Mouse (Mus musculus): ENCODE measurements around the gene Zfp444. TPM values are rescaled to one million over a fixed set of nuclear protein-coding genes. Genes with fewer than 3 reads are reported as not detected.
"Not testable (repeated sequence)": the region's sequence is repeated elsewhere in the genome, so short reads cannot be mapped to it uniquely, and the experiment has no call there.

Zfp444 gene
- total and polyA plus RNA-seq, 3 experiments: 16.2 to 24.2 TPM; not detected in 1

DNA sequence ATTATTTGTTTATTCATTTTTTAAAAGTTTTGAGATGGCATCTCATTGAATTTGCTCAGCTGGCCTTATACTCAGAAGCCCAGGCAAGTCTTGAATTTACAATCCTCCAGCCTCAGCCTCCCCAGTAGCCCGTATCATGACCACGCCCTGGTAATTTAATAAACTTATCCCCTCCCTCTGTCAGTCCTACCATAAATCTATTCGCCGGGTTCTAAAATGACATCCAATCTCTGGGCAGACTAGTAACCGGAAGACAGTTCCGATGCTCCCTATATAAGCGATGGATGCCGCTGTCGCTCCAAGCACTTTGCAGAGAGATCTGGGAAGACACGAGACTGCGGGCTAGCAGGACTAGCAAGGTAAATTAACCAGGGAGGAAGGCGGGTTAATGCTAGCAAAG, 50.0 kb downstream of the Zfp444 start, which contains the start of gene Zscan5b:
TSS of gene Zscan5b (plus strand) at position 301 of the 400 bp plus-strand sequence.
- no peaks in the 10 kb centered on the region for H3K9me3 ChIP-seq (replicated peaks; ENCODE audit: insufficient read depth, low read length)
- no peak within 1 kb of the TSS for H3K4me3 ChIP-seq (ENCODE audit: control insufficient read depth in 1 of 2, insufficient read depth in 1 of 2, low read depth in 2 of 2, low read length in 2 of 2)
- H3K79me2 ChIP-seq (ENCODE audit: control insufficient read depth, insufficient read depth, low read length, poor library complexity): no peaks in the 10 kb centered on the region
- H3K9ac ChIP-seq (ENCODE audit: control insufficient read depth, low read depth, low read length, poor library complexity, severe bottlenecking): no peak within 1 kb of the TSS
- no peak within 1 kb of the TSS for H3K27ac ChIP-seq (ENCODE audit: control insufficient read depth, low read depth, low read length)
- no peak for TF ChIP-seq ZMIZ1 (IDR thresholded peaks at IDR 0.05; ENCODE audit: low read depth, low read length)
- TF ChIP-seq GABPA (IDR thresholded peaks at IDR 0.05; ENCODE audit: low read depth, low read length): no peak
- no peak for TF ChIP-seq NELFE (IDR thresholded peaks at IDR 0.05; ENCODE audit: low read depth, low read length)
- TF ChIP-seq ETS1 (IDR thresholded peaks at IDR 0.05; ENCODE audit: low read depth, low read length): no peak
- TF ChIP-seq USF2 (IDR thresholded peaks at IDR 0.05; ENCODE audit: borderline replicate concordance in 1 of 2, insufficient read depth in 1 of 2, low read depth in 1 of 2, low read length in 2 of 2): no peak
- TF ChIP-seq KAT2A (conservative IDR thresholded peaks at IDR 0.05; ENCODE audit: low read depth, low read length): no peak
- TF ChIP-seq CHD2 (IDR thresholded peaks at IDR 0.05; ENCODE audit: low read length): no peak
- no peak for TF ChIP-seq E2F4 (IDR thresholded peaks at IDR 0.05; ENCODE audit: borderline replicate concordance, low read depth, low read length)
- no peak for TF ChIP-seq ZKSCAN1 (IDR thresholded peaks at IDR 0.05; ENCODE audit: low read depth, low read length)
- TF ChIP-seq SIN3A (IDR thresholded peaks at IDR 0.05; ENCODE audit: low read length): no peak
- TF ChIP-seq TAL1 (IDR thresholded peaks at IDR 0.05; ENCODE audit: low read length): no peak
- TF ChIP-seq BHLHE40 (IDR thresholded peaks at IDR 0.05; ENCODE audit: borderline replicate concordance, low read depth, low read length): no peak
- no peak for TF ChIP-seq MYB (IDR thresholded peaks at IDR 0.05; ENCODE audit: low read depth, low read length)
- no peak for TF ChIP-seq TBP (IDR thresholded peaks at IDR 0.05; ENCODE audit: low read depth, low read length)
- no peak for TF ChIP-seq NRF1 (IDR thresholded peaks at IDR 0.05; ENCODE audit: insufficient read depth, low read depth, low read length, poor library complexity, severe bottlenecking)
- TF ChIP-seq ELF1 (IDR thresholded peaks at IDR 0.05; ENCODE audit: low read depth, low read length): no peak
- H3K4me1 ChIP-seq (ENCODE audit: control insufficient read depth in 1 of 2, insufficient read depth in 2 of 2, low read length in 2 of 2): no peaks in the 10 kb centered on the region
- H3K27me3 ChIP-seq (ENCODE audit: control insufficient read depth in 1 of 2, insufficient read depth in 2 of 2, low read length in 2 of 2): no peaks in the 10 kb centered on the region
- no peak for DNase-seq (ENCODE audit: low read depth, low spot score)
- no peaks in the 10 kb centered on the region for H3K36me3 ChIP-seq (ENCODE audit: control insufficient read depth in 1 of 2, insufficient read depth in 2 of 2, low read length in 2 of 2)

DNA sequence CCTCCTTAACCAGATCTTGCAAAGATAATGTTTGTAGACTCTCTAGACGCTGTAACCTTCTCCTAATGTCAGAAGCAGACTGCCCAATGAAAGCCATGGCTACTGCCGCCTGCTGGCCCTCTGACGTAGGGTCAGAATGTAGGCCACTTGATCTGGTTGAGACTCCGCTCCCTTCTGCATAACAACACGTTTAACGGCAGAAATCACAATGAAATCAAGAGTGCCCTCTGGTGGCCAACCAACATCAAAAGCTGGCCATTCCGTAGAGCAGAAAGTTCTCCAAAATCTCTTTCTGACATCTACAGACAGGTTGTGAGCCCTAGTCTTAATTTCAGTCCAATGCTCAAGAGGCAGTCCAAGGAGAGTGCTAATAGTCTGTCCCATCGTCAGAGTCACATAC, 56.5 kb downstream of the Zfp444 start:
- not testable (repeated sequence) for H3K9ac ChIP-seq (ENCODE audit: control insufficient read depth, low read depth, low read length, poor library complexity, severe bottlenecking); H3K4me3 ChIP-seq (ENCODE audit: control insufficient read depth in 1 of 2, insufficient read depth in 1 of 2, low read depth in 2 of 2, low read length in 2 of 2); H3K9me3 ChIP-seq (replicated peaks; ENCODE audit: insufficient read depth, low read length); H3K36me3 ChIP-seq (ENCODE audit: control insufficient read depth in 1 of 2, insufficient read depth in 2 of 2, low read length in 2 of 2); H3K27ac ChIP-seq (ENCODE audit: control insufficient read depth, low read depth, low read length); H3K79me2 ChIP-seq (ENCODE audit: control insufficient read depth, insufficient read depth, low read length, poor library complexity); H3K27me3 ChIP-seq (ENCODE audit: control insufficient read depth in 1 of 2, insufficient read depth in 2 of 2, low read length in 2 of 2); H3K4me1 ChIP-seq (ENCODE audit: control insufficient read depth in 1 of 2, insufficient read depth in 2 of 2, low read length in 2 of 2)
- peak; percentile 6 for DNase-seq (ENCODE audit: low read depth, low spot score)
